Mouse (Mus musculus) CD4-positive, CD25-positive, alpha-beta regulatory T cell, adult 4 months (primary cell): ENCODE results near the gene Aoah. TPM values are rescaled to one million over a fixed set of nuclear protein-coding genes. Genes with fewer than 3 reads are reported as not detected.

ENCODE experiments used
- ATAC-seq: one replicate; pipeline ENCODE4 v1.8.0; 2017
- polyA plus RNA-seq, 2 experiments: library from polyadenylated mRNA; unstranded; fragments of 100-300 nt; shearing (Covaris generic); gene quantifications; one replicate each; pipeline ENCODE4 v1.2.1; 2017

Gene Aoah
- polyA plus RNA-seq, 2 experiments from 2014 or later: 0.20 TPM; not detected in 1

GRCm38 (mm10) chr13:21082686-21083085 is 288.8 kb downstream of the Aoah start:
- no peak for ATAC-seq
